Mouse (Mus musculus): ENCODE measurements at regions not wholly inside any gene's neighbourhood (a gene's known extent, or its start where the extent isn't known, plus 50 kb on each side); places are given as distances from the start of the nearest gene placed in this dataset.

- no peak for DNase-seq
- intact Hi-C loops (cut with DNase I): no loop called here
Observed at GRCm38 (mm10) chr1:193554731-193555130, 184.6 kb upstream of the Camk1g start.

- DNase-seq: no peak
- intact Hi-C loops (cut with DNase I): no loop called here
Observed at GRCm38 (mm10) chr1:193552348-193552747, 182.2 kb upstream of the Camk1g start.

DNA sequence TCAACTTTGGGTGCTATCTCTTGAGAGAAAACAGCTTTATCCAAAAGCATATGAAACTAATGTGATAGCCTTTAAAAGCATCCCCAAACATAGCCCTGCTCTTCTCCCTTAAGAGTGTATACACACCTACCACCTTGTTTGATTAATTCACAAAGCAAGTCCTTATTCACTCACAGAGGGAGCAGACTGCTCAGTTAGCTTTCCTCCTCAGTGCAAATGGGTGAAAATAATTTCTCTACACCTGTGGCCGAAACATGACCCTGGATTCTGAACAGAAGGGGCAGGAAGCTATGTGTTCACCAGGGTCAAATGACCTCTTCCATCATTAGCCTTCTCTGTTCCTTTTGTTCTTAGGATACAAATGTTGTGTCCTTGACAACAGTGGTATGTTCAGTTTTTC is 181.2 kb upstream of the Camk1g start:
- no peak for DNase-seq
- intact Hi-C loops (cut with DNase I): no loop called here

GRCm38 (mm10) chr1:193550761-193551160 is 180.7 kb upstream of the Camk1g start:
- intact Hi-C loops (cut with DNase I): no loop called here
- no peak for DNase-seq

- DNase-seq: no peak
Observed at GRCm38 (mm10) chr1:193547356-193547755, 177.3 kb upstream of the Camk1g start.

DNA sequence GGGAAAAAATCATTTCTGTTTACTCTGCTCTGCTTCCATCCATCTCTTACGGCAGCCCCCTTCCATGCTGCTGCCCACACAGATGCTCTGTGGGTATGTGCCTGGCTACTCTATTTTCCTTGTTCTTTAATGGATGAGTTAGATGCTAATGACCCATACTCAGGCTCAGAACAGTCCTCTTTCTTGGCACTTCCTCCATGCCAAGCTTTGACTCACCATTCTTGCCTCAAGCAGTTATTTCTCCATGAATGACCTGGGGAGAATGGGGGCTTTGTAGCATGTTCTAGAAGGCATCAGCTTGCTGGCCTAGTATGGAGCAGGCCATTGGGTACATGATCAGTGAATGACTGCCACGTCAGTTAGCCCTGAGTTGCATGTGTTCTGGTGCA is 175.9 kb upstream of the Camk1g start:
- intact Hi-C loops (cut with DNase I): no loop called here
- no peak for DNase-seq

More at GRCm38 (mm10) chr1:193547356-193547755, 177.3 kb upstream of the Camk1g start:
- intact Hi-C loops (cut with DNase I): no loop called here

DNA sequence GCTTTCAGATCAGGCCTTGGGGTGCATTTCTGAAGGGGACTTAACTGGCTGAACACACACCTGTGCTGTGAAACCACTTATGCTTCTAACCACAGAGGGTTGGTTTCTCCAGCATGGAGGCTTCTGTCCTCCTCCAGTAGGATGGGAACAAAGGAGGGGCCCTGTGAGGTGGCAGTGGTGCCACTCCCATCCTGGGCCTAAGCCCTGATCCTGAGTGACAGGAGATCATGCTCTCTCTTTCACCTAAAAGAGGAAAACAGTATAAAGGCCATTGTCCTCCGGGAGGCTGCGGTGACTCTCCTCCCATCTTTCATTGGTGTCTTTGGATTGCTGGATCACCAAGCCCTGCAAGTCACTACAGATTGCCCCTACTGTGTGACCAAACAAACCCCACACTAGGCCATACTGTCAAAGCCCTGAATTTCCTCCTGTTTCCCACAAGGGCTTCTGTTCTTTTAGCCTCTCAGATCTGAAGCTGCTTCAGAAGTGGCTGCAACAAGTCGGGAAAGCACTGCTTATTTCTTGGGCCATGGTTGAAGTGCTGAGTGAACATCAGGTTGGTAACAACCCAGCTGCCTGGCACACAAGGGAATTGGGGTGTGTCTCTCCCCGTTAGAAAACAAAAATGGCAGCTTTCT is 175.4 kb upstream of the Camk1g start:
- intact Hi-C loops (cut with DNase I): no loop called here
- no peak for DNase-seq

GRCm38 (mm10) chr1:193544804-193545203 is 174.7 kb upstream of the Camk1g start:
- DNase-seq: no peak
- intact Hi-C loops (cut with DNase I): no loop called here

- intact Hi-C loops (cut with DNase I): no loop called here
- DNase-seq: no peak
Observed at GRCm38 (mm10) chr1:193543834-193544233, 173.7 kb upstream of the Camk1g start.

GRCm38 (mm10) chr1:193543284-193543683 is 173.2 kb upstream of the Camk1g start:
- intact Hi-C loops (cut with DNase I): no loop called here
- DNase-seq: no peak

DNA sequence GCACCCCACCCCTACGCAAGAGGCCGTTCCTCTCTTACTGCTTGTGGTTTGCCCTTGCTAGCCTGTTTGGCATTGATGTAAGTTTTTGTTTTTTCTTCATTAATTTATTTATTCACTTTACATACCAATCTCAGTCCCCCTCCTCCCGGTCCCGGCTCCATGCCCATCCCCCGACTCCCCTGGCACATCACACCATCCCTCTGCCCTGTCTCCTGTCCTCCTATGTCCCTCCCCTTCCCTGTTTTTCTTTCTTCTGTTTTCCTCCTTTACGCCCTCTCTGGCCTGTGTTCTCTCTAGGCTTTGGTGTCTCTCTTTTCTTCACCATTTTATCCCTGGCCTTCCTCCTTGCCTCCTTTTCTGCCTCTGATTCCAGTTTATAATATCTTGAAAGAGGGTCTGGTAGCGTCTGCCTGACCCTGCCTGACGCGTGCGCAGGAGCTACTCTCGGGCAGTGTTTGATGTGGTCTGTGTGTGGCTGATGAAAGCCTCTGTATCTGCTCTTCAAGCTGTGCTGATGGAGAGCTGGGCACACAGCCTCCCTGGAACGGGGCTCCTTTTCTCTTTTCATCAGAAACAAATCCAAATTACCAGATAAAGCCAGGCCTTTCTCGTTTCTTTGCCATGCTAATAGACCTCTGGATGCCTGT is 172.0 kb upstream of the Camk1g start:
- intact Hi-C loops (cut with DNase I): no loop called here
- DNase-seq: no peak

DNA sequence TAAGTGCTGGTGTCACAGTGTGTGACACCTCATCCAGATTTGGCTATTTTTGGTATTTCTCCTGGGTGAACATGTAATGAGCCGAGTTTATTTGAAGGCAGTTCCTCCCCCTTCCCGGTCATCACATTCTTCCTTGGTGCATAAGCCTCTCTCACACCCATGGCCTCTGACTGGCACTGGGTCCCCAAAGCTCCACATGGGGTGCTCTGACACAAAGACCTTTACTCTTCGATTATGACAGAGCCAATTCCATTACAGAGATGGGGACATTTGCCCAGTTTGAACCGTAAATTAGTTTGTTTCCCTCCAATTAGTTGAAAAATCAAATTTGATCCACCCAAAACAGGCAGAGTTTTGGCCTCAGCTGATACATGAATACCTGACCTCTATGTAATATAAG is 171.2 kb upstream of the Camk1g start:
- no peak for DNase-seq
- intact Hi-C loops (cut with DNase I): no loop called here

DNA sequence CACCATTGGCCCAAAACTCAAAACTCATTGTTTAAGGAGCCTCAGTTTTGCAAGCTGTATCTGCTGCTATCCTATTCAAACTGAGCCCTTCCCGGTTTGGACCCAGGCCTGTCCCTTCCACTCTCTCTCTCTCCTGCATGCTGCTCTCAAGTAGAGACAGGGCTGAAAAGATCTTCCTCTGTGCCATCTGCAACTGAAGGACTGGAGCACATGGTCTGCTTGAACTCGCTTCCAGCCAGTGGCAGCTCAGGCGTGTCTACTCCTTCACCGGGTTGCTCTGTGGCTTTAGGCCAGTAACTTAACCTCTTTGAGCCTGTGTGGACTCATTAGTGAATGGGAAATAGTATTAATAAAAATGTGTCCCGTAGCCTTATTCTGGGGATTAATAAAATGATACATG is 170.4 kb upstream of the Camk1g start:
- intact Hi-C loops (cut with DNase I): no loop called here

GRCm38 (mm10) chr1:193539261-193539660 is 169.2 kb upstream of the Camk1g start:
- intact Hi-C loops (cut with DNase I): no loop called here
- no peak for DNase-seq

More for the DNA sequence above, 170.4 kb upstream of the Camk1g start:
- DNase-seq: no peak

GRCm38 (mm10) chr1:193538425-193538824 is 168.3 kb upstream of the Camk1g start:
- intact Hi-C loops (cut with DNase I): no loop called here
- DNase-seq: no peak

DNA sequence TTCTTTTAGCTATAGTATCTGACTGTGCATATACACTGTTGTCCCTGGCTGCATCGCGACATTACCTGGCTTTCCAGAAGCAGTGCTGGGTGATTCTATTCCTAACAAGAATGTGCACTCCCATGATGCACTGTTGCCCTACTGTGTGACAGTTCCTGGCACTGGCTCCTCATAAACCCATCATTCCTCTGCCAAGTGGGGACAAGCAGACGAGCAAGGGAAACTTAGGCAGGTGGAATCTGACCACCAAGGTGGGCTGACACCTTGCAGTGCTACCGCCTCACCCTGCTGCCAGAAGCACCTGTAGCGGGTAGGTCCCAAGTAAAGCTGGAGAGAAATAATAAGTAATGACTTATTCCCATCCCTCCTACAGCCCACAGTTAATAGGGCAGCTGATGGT is 167.5 kb upstream of the Camk1g start:
- no peak for DNase-seq
- intact Hi-C loops (cut with DNase I): no loop called here

GRCm38 (mm10) chr1:193536552-193536951 is 166.5 kb upstream of the Camk1g start:
- intact Hi-C loops (cut with DNase I): no loop called here
- DNase-seq: no peak

- no peak for DNase-seq
Observed at GRCm38 (mm10) chr1:193534449-193534848, 164.4 kb upstream of the Camk1g start.

GRCm38 (mm10) chr1:193526501-193526900 is 156.4 kb upstream of the Camk1g start:
- intact Hi-C loops (cut with DNase I): no loop called here
- no peak for DNase-seq

More at GRCm38 (mm10) chr1:193534449-193534848, 164.4 kb upstream of the Camk1g start:
- intact Hi-C loops (cut with DNase I): no loop called here

GRCm38 (mm10) chr1:193522007-193522406 is 151.9 kb upstream of the Camk1g start:
- DNase-seq: no peak
- intact Hi-C loops (cut with DNase I): no loop called here

- intact Hi-C loops (cut with DNase I): no loop called here
- DNase-seq: no peak
Observed at GRCm38 (mm10) chr1:193518840-193519239, 148.7 kb upstream of the Camk1g start.

DNA sequence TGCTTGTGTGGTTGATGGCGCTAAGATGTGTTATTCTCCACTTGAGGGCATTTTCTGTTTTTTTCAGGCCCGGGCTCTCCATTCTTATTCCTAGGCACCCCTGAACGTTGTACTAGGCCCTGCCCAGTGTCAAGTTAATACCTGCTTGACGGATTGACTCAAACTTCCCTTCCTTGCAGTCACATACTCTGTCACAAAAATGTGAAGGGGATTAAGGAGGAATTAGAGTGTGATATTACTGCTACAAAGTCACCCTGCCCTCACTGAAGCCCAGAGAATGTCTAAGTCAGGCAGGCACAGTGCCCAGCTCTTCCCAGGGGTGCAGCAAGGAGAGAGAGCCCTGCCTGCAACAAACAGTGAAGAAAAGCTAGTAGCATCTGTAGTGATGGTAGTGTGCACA is 147.9 kb upstream of the Camk1g start:
- intact Hi-C loops (cut with DNase I): no loop called here
- DNase-seq: no peak
